Mouse (Mus musculus) liver, postnatal 0 days (tissue): ENCODE measurements around the gene 3110082J24Rik.

Experiments used
- CTCF ChIP-seq: sonication (generic); IDR thresholded peaks from 2 replicates; pipeline ENCODE4 v1.5.1; 2016; ENCODE audit warnings: antibody characterized with exemption, low read depth
- EP300 ChIP-seq: IDR thresholded peaks from 2 replicates; pipeline ENCODE4 v1.6.1; 2016; ENCODE audit warnings: antibody characterized with exemption, low read depth, mild to moderate bottlenecking

- TF ChIP-seq CTCF (no peak), EP300 (no peak)
These were observed 26.3 kb upstream of the 3110082J24Rik start for GRCm38 (mm10) chr5:30132173-30132572.
